Mouse (Mus musculus) liver, adult 2 months (tissue): ENCODE results near the gene Gm20388.

Source experiments
- CTCF ChIP-seq: fragments of 200-500 bp; IDR thresholded peaks from 2 replicates; pipeline ENCODE4 v1.5.1; 2011; ENCODE audit warnings: low read depth, low read length, control low read depth
- POLR2A ChIP-seq: fragments of 200-500 bp; IDR thresholded peaks from 2 replicates; pipeline ENCODE4 v1.6.1; 2011; ENCODE audit warnings: low read length, control low read depth; ENCODE audit not compliant: insufficient read depth; ENCODE audit errors: extremely low read depth

DNA sequence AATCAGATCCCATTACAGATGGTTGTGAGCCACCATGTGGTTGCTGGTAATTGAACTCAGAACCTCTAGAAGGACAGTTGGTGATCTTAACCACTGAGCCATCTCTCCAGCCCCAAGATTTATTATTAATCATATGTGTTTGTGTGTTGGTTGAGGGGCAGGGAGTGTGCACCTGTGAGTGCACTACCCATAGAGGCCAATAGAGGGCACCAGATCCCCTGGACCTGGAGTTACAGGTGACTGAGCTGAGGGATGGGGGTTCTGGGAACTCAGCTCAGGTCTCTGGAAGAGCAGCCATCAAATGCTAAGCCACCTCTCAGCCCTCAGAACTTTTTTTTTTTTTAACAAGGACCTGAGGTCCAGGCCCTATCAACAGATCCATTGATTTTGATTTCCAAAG is 474.1 kb downstream of the Gm20388 start:
- TF ChIP-seq POLR2A: no peak
- peak; percentile 57 for TF ChIP-seq CTCF
